Mouse (Mus musculus) ES-Bruce4 (cell line): ENCODE results near the gene Glra2. TPM values are rescaled to one million over a fixed set of nuclear protein-coding genes. Genes with fewer than 3 reads are reported as not detected.
"Not testable (repeated sequence)": the region's sequence is repeated elsewhere in the genome, so short reads cannot be mapped to it uniquely, and the experiment has no call there.

Experiments
- H3K27ac ChIP-seq: 2 replicates; pipeline ENCODE4 v1.5.1; 2012; ENCODE audit warnings: low read length, inconsistent platforms; ENCODE audit not compliant: insufficient read depth
- H3K27me3 ChIP-seq: 2 replicates; pipeline ENCODE4 v1.6.1; 2012; ENCODE audit warnings: mild to moderate bottlenecking, low read length, inconsistent platforms; ENCODE audit not compliant: control insufficient read depth, poor library complexity, insufficient read depth, severe bottlenecking
- H3K36me3 ChIP-seq: 2 replicates; pipeline ENCODE4 v1.6.1; 2012; ENCODE audit warnings: inconsistent platforms, mild to moderate bottlenecking, low read length, moderate library complexity; ENCODE audit not compliant: control insufficient read depth, poor library complexity, insufficient read depth, severe bottlenecking
- H3K4me1 ChIP-seq: one replicate; pipeline ENCODE4 v1.8.1; 2011; ENCODE audit warnings: low read length; ENCODE audit not compliant: control insufficient read depth, insufficient read depth
- H3K4me3 ChIP-seq: 2 replicates; pipeline ENCODE4 v1.5.1; 2011; ENCODE audit warnings: low read depth, mild to moderate bottlenecking, low read length
- H3K9ac ChIP-seq: 2 replicates; pipeline ENCODE4 v1.6.1; 2012; ENCODE audit warnings: low read depth, mild to moderate bottlenecking, inconsistent platforms; ENCODE audit not compliant: poor library complexity, severe bottlenecking
- H3K9me3 ChIP-seq: replicated peaks from 2 replicates; pipeline ENCODE4 v1.6.1; 2012; ENCODE audit warnings: mild to moderate bottlenecking, low read length, inconsistent platforms; ENCODE audit not compliant: control insufficient read depth, poor library complexity, insufficient read depth, severe bottlenecking
- CTCF ChIP-seq: IDR thresholded peaks from one replicate; pipeline ENCODE4 v1.8.1; 2011; ENCODE audit warnings: low read depth, low read length
- EP300 ChIP-seq: IDR thresholded peaks from 2 replicates; pipeline ENCODE4 v1.6.1; 2011; ENCODE audit warnings: low read depth, low read length; ENCODE audit not compliant: insufficient read depth
- POLR2A ChIP-seq: IDR thresholded peaks from one replicate; pipeline ENCODE4 v1.8.1; 2011; ENCODE audit warnings: low read length; ENCODE audit not compliant: insufficient read depth
- polyA plus RNA-seq: library from polyadenylated mRNA; stranded (reverse); fragments of >200 nt; gene quantifications from 2 replicates; pipeline ENCODE4 v1.2.4, GENCODE M21; 2011; ENCODE audit warnings: low read depth; ENCODE audit not compliant: missing spikeins, insufficient read depth, insufficient read length

The Glra2 gene
- not detected in 2 replicates for polyA plus RNA-seq

- no peak within 1 kb of the TSS for H3K27ac ChIP-seq
- no peak within 1 kb of the TSS; the same call in 1 of the 2 replicates for H3K4me3 ChIP-seq
- no peaks in the 10 kb centered on the region for H3K27me3 ChIP-seq
- H3K4me1 ChIP-seq: no peaks in the 10 kb centered on the region
- no peak for TF ChIP-seq CTCF
- no peak for TF ChIP-seq POLR2A
- no peak for TF ChIP-seq EP300
- H3K9ac ChIP-seq: no peak within 1 kb of the TSS
- H3K36me3 ChIP-seq: no peaks in the 10 kb centered on the region
- no peaks in the 10 kb centered on the region for H3K9me3 ChIP-seq
Measured at GRCm38 (mm10) chrX:165326939-165327698, at the start of gene Glra2. Glra2 (minus strand) TSS chrX:165327393.

DNA sequence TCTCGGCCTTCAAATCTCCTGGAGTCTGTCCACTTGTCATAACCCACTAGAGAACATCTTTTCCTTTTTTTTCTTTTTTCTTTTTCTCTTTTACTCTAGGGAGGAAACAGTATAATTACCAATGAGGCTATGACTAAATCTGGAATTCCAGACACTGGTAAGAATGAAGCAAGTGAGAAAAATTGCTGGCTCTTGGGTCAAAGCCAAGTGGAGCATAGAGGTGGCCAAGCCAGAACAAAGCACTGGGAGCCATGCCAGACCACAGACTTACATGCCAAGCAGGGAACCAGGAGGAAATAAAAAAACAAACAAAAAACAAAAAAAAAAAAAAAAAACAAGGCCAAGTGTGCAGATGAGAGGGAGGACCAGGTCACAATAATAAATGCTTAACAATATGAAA, 35.6 kb upstream of the Glra2 start:
- H3K9me3 ChIP-seq: no peaks in the 10 kb centered on the region
- no peak overlapping the region for H3K4me3 ChIP-seq
- no peak overlapping the region for H3K27ac ChIP-seq
- no peaks in the 10 kb centered on the region for H3K4me1 ChIP-seq
- no peak for TF ChIP-seq POLR2A
- TF ChIP-seq EP300: no peak
- TF ChIP-seq CTCF: no peak
- no peaks in the 10 kb centered on the region for H3K27me3 ChIP-seq
- H3K9ac ChIP-seq: no peak overlapping the region
- no peaks in the 10 kb centered on the region for H3K36me3 ChIP-seq

DNA sequence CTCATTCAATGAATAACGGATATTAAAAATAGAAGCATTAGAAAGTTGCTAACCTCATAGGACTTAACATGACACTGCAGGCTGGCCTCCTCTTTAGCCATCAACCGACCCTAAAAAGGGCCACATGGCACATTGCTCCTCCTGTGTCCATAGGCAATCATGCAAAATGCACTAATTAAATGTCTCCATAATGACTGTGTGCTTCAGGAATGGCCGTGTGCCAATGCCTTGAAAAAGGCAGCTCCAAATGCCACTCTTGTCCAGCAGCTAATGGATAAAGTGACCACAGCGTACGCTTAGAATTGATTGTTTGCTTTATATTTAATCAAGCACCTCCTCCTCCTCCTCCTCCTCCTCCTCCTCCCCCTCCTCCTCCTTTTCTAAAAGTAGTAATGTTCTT, 17.4 kb upstream of the Glra2 start:
- TF ChIP-seq CTCF: no peak
- no peak for TF ChIP-seq EP300
- no peak for TF ChIP-seq POLR2A
- Histone ChIP-seq H3K4me3 (no peak overlapping the region), H3K27ac (no peak overlapping the region), H3K27me3 (no peaks in the 10 kb centered on the region), H3K9me3 (no peaks in the 10 kb centered on the region), H3K4me1 (no peaks in the 10 kb centered on the region), H3K9ac (no peak overlapping the region), H3K36me3 (no peaks in the 10 kb centered on the region)

DNA sequence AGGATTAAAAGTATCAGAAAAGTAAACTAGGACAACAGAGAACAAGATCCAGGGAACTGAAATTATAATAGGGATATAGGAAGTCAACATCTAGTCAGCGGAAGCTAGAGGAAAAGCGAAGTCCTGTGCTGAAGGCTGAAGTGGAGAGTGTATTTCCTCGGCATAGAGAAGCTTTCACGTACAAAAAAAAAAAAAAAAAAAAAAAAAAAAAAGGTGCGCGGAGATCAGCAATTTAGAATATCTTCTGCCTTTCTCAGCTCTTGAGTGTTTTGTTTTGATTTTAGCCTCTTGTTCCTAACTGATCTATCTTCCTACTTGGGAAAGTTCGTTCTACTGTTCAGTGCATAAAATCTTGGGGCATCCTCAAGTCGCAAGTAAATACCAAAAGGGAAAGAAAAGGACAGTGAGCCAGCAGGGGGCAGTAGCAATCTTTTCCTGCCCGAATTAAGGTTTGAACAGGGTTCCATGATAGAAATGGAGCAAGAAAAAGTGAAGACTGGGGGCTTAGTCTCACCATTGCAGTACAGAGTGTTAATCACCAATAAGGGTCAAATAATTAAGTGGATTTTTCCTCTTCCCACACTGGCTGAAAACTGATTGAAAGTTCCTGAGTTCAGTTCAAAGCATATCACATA, 623 bp upstream of the Glra2 start:
- TF ChIP-seq EP300 (no peak), CTCF (no peak), POLR2A (no peak)
- H3K4me3 ChIP-seq: no peak overlapping the region; the same call in 1 of the 2 replicates
- H3K9me3 ChIP-seq: no peaks in the 10 kb centered on the region
- no peaks in the 10 kb centered on the region for H3K27me3 ChIP-seq
- H3K27ac ChIP-seq: no peak overlapping the region
- H3K9ac ChIP-seq: no peak overlapping the region
- H3K36me3 ChIP-seq: no peaks in the 10 kb centered on the region
- H3K4me1 ChIP-seq: no peaks in the 10 kb centered on the region

- TF ChIP-seq POLR2A (no peak), CTCF (no peak), EP300 (no peak)
- H3K9ac ChIP-seq: no peak overlapping the region
- no peaks in the 10 kb centered on the region for H3K4me1 ChIP-seq
- no peaks in the 10 kb centered on the region for H3K9me3 ChIP-seq
- H3K4me3 ChIP-seq: no peak overlapping the region
- no peaks in the 10 kb centered on the region for H3K36me3 ChIP-seq
- H3K27ac ChIP-seq: no peak overlapping the region
- H3K27me3 ChIP-seq: no peaks in the 10 kb centered on the region
Measured at GRCm38 (mm10) chrX:165193550-165193949, 133.6 kb downstream of the Glra2 start.

DNA sequence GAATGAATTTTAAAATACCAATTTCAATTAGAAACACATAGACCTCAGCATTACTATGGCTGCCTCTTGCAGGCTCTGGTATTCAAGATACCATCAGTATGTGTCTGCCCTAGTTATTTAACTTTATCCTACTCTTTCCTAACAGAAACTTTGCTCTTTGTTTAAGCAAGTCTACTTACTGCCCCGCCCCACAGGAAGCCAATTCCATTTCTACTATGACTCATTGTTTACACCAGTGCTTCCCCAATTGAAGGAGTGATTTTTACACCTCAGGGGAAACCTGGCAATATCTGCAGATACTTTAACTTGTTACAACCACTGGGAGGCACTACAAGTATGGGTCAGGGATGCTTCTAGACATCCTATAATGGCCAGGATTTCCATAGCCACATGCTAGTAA, 136.0 kb downstream of the Glra2 start:
- TF ChIP-seq EP300 (no peak), CTCF (no peak), POLR2A (no peak)

DNA sequence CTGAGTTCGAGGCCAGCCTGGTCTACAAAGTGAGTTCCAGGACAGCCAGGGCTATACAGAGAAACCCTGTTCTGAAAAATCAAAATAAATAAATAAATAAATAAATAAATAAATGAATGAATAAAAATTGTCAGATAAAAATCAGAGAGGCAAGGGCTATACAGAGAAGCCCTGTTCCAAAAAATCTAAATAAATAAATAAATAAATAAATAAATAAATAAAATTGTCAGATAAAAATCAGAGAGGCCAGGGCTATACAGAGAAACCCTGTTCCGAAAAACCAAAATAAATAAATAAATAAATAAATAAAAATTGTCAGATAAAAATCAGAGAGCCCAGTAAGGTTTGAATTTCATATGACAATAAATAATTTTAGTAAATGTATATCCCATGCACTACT, 144.2 kb downstream of the Glra2 start:
- not testable (repeated sequence) for H3K9ac ChIP-seq, H3K9me3 ChIP-seq, H3K4me1 ChIP-seq, H3K27me3 ChIP-seq, H3K36me3 ChIP-seq, H3K4me3 ChIP-seq, H3K27ac ChIP-seq

More for the DNA sequence above, 136.0 kb downstream of the Glra2 start:
- H3K4me1 ChIP-seq: no peaks in the 10 kb centered on the region
- no peak overlapping the region for H3K4me3 ChIP-seq
- H3K9me3 ChIP-seq: no peaks in the 10 kb centered on the region
- H3K27ac ChIP-seq: no peak overlapping the region
- H3K36me3 ChIP-seq: no peaks in the 10 kb centered on the region
- H3K27me3 ChIP-seq: no peaks in the 10 kb centered on the region
- H3K9ac ChIP-seq: no peak overlapping the region
